ENCODE assay signal across 8 mouse cellular contexts in genomic region chr4:143213175-143213479, GRCm38 (mm10). TPM values are rescaled to one million over a fixed set of nuclear protein-coding genes. Genes with fewer than 3 reads are reported as not detected.
DNase-seq lines count a peak whose midpoint lies in the region; ATAC-seq lines count a peak whose summit lies in the region.

No protein-coding gene starts in this region.

- H3K4me3 ChIP-seq in heart, embryonic 16.5 days (ENCODE audit: low read length) = peak overlapping the region; percentile 82; the same call in 1 of the 2 replicates
- peak overlapping the region; percentile 84 for H3K4me3 ChIP-seq in hindbrain, embryonic 13.5 days
- H3K4me3 ChIP-seq in midbrain, embryonic 11.5 days (ENCODE audit: low read depth, low read length) = peak overlapping the region; percentile 86; the same call in 1 of the 2 replicates

- no peaks in the 10 kb centered on the region for H3K9me3 ChIP-seq in heart, embryonic 16.5 days (replicated peaks; ENCODE audit: control insufficient read depth, low read length)
- no peaks in the 10 kb centered on the region for H3K9me3 ChIP-seq in hindbrain, embryonic 13.5 days
- no peaks in the 10 kb centered on the region for H3K9me3 ChIP-seq in midbrain, embryonic 11.5 days (ENCODE audit: control insufficient read depth, low read length)

- H3K27me3 ChIP-seq in heart, embryonic 16.5 days (ENCODE audit: control insufficient read depth, insufficient read depth, low read length) = no peaks in the 10 kb centered on the region
- no peaks in the 10 kb centered on the region for H3K27me3 ChIP-seq in hindbrain, embryonic 13.5 days
- H3K27me3 ChIP-seq in midbrain, embryonic 11.5 days (ENCODE audit: control insufficient read depth, insufficient read depth, low read length) = no peaks in the 10 kb centered on the region

- no peak for ATAC-seq in heart, embryonic 16.5 days (replicated peaks; ENCODE audit: extremely low read depth, insufficient read depth, low FRiP score)
- ATAC-seq in hindbrain, embryonic 13.5 days (ENCODE audit: low FRiP score) = peak; percentile 34; the same call in 1 of the 2 replicates
- ATAC-seq in midbrain, embryonic 11.5 days (ENCODE audit: low FRiP score) = no peak
- ATAC-seq in erythroid progenitor cell, adult 5-6 weeks (replicated peaks; ENCODE audit: low FRiP score, poor library complexity, severe bottlenecking) = no peak

- H3K4me1 ChIP-seq in heart, embryonic 16.5 days (ENCODE audit: control insufficient read depth, insufficient read depth, low read length) = peaks cover 8% of the 10 kb centered on the region
- peaks cover 29% of the 10 kb centered on the region for H3K4me1 ChIP-seq in hindbrain, embryonic 13.5 days (replicated peaks)
- peaks cover 8% of the 10 kb centered on the region for H3K4me1 ChIP-seq in midbrain, embryonic 11.5 days (ENCODE audit: control insufficient read depth, insufficient read depth, low read length)

- no peaks in the 10 kb centered on the region for H3K36me3 ChIP-seq in heart, embryonic 16.5 days (ENCODE audit: control insufficient read depth, insufficient read depth)
- no peaks in the 10 kb centered on the region for H3K36me3 ChIP-seq in hindbrain, embryonic 13.5 days
- H3K36me3 ChIP-seq in midbrain, embryonic 11.5 days (ENCODE audit: control insufficient read depth, insufficient read depth, low read length) = no peaks in the 10 kb centered on the region

- no peak for DNase-seq in heart, adult 8-10 months (ENCODE audit: low spot score)
- DNase-seq in ZHBTc4 (ENCODE audit: low read depth, low spot score) = peak; percentile 9
- peak; percentile 87 for DNase-seq in midbrain, embryonic 11.5 days (ENCODE audit: low spot score, missing footprints)
- DNase-seq in frontal cortex, postnatal 10 days (ENCODE audit: low spot score in 2 of 2) = no peak
- DNase-seq in urinary bladder, adult 18-20 months (ENCODE audit: low spot score in 2 of 2) = no peak

- H3K9ac ChIP-seq in heart, embryonic 16.5 days (ENCODE audit: low read length) = no peak overlapping the region; the same call in none of the 2 replicates
- H3K9ac ChIP-seq in hindbrain, embryonic 13.5 days = peak overlapping the region; percentile 95; the same call in 1 of the 2 replicates
- peak overlapping the region; percentile 98; the same call in 1 of the 2 replicates for H3K9ac ChIP-seq in midbrain, embryonic 11.5 days (ENCODE audit: low read length)

- WGBS in heart, embryonic 16.5 days = 96% methylated on average over 3 of the region's 3 CpGs
- 97% methylated on average over 3 of the region's 3 CpGs for WGBS in hindbrain, embryonic 13.5 days
- WGBS in midbrain, embryonic 11.5 days = 96% methylated on average over 3 of the region's 3 CpGs

- H3K27ac ChIP-seq in heart, embryonic 16.5 days (ENCODE audit: low read length) = peak overlapping the region; percentile 74; the same call in 1 of the 2 replicates
- H3K27ac ChIP-seq in hindbrain, embryonic 13.5 days = peak overlapping the region; percentile 94
- no peak overlapping the region for H3K27ac ChIP-seq in midbrain, embryonic 11.5 days (ENCODE audit: low read depth, low read length)

- H3K4me2 ChIP-seq in heart, embryonic 16.5 days (ENCODE audit: low read depth, low read length) = peak overlapping the region; percentile 94
- H3K4me2 ChIP-seq in hindbrain, embryonic 13.5 days = peak overlapping the region; percentile 82
- H3K4me2 ChIP-seq in midbrain, embryonic 11.5 days = peak overlapping the region; percentile 77

RNA-seq across cellular contexts. Expression of gene Prdm2, which starts 0.3 kb away (rescaled TPM):
- 7.6 and 7.9 TPM in 2 replicates for polyA plus RNA-seq in heart, embryonic 16.5 days (2015; fragmentation: Nextera tagmentation; extraction: Ambion mirVana)
- 10 to 100 TPM; 20.0 to 23.7 (median 21.3) TPM for total RNA-seq in heart, adult 8-10 months (2022)
- polyA plus RNA-seq in hindbrain, embryonic 13.5 days (2015; fragmentation: Nextera tagmentation; extraction: Ambion mirVana) = 17.6 and 18.6 TPM in 2 replicates
- 14.2 and 14.7 TPM in 2 replicates for polyA plus RNA-seq in midbrain, embryonic 11.5 days (2014; fragmentation: Nextera tagmentation; extraction: Ambion mirVana)
- total RNA-seq in erythroid progenitor cell, adult 5-6 weeks (2015; ENCODE audit: low replicate concordance) = 5.4 and 5.8 TPM in 2 replicates
- total RNA-seq in erythroid progenitor cell, adult 5-6 weeks (2017; ENCODE audit: low replicate concordance) = 5.4 and 6.7 TPM in 2 replicates

Comparison
In these comparisons a context has a peak if more than half of its experiments do, and no peak if none do; other contexts are left out.
1. DNase-seq: peak in ZHBTc4 (single experiment) and midbrain, embryonic 11.5 days (single experiment); none in heart, adult 8-10 months (single experiment), frontal cortex, postnatal 10 days (0 of 2) and urinary bladder, adult 18-20 months (0 of 2).
2. Peak in every context shown above with its lines, with median percentiles within 50 percentile points of each other: H3K4me2 ChIP-seq and H3K4me3 ChIP-seq.